Mouse (Mus musculus): ENCODE results near the gene Slc1a1.

Gene Slc1a1

DNA sequence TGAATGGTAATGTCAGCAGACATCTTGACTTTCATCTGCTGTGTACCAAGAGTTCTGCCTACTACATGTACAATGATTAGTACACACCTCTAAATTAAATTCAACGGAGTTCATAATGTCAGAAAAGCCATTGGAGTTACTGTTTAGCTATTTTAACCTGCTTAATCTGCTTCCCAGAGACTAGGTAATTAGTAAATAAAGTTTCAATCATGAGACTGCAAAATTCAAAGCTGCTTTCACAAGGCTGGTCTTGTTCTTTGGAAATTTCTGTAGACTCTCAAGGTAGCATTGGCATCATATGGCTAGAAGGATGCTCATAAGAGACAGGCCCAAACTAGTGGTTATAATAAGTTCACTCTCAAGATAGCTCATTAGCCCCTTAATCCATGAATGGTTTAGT, 20.0 kb downstream of the Slc1a1 start:
- no peak for DNase-seq

DNA sequence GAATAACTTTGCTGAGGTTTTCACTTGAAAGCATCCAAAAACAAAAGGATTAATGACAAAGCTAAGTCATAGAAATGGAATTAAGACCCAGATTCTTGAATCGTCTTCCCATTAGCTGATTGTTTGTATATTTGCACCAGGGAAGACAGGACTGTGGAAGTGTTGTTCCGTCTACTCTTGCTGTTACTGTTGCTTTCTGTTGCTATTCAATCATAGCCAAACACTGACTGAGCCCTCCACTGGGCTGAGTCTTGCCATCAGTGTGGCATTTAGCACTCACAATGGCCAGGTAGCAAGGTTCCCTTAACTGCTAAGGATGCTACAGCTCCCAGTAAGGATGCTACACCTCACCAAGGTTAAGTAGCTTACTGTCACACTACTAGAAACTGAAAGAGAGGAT, 25.4 kb downstream of the Slc1a1 start:
- no peak for DNase-seq

DNA sequence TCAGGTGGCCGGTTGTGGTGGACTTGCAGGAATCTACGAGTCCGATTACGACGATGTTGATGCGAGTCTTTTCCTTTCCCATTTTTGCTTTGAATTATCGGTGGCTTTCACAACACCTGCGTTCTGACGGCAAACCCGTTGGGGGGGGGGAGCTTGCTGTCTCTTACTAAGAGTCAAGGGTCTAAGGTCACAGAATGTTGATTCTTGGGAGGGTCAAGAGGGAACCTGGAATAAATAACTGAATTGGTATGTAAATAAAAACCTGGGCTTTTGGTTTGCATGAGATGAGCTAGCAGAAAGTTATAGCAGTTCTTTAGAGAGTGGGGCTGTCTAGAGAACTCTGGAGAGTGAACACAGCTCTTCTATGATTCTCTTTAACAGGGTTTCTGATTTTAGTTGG, 28.8 kb downstream of the Slc1a1 start:
- no peak for DNase-seq

DNA sequence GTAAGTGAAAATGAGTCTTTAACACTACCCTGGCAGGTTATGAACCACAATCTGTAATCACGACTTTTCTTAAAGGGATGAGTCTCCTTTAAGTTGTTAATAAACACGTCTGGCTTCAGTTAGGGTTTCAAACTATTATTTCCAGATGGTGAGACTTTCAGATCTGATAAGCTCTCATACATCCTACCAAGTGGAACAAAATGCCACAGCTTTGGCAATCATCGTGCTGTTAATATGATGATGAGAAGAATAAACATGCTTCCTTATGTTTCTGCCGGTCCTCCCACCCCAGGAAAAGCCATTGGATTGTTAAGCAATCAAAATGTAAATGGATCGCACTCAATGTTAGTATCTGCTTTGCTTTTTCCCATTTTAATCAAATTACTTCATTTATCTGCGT, 30.1 kb downstream of the Slc1a1 start:
- no peak for DNase-seq

DNA sequence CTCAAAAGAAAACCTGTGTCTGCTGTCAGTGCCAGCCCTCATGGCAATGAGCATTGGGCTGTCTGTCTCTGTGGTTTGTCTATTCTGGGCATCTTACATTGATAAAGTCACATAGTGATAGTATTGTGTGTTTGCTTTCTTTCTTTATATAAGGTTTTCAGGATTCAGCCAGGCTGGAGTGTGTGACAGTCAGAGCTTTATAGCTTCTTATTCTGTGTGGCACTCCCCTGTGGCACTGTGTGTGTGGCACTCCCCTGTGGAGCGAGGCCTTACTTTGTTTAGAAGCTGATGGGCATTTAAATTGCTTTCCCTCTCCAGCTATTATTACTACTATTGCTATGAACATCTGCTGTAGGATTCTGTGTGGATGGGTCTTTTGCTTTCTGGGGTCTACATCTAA, 30.7 kb downstream of the Slc1a1 start:
- no peak for DNase-seq

DNA sequence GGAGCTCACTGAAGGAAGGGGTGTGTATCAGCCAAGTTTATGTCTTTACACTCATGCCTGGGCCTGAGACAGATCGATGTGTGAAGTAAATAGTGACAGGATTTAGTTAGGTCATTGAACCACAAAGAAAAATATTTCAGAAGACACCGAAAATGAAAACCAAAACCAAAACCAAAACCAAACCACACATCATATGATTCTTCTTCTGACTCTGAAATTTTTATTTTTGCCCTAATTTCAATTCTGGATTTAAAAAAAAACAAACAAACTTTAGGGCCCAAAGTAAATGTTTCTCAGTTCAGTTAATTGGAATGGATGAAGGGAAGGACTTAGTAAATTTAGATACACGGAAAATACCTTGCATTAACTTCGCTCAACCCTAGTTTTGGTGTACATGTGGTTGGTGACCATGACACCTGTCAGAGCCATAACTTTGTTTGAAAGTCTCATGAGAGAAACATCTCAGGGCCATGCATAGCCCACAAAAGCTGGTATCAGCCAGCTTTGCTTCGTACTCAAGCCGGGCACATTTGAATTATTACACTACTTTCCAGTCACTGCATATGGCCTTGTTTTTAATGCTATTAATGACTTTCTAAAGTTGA, 34.5 kb downstream of the Slc1a1 start:
- no peak for DNase-seq

DNA sequence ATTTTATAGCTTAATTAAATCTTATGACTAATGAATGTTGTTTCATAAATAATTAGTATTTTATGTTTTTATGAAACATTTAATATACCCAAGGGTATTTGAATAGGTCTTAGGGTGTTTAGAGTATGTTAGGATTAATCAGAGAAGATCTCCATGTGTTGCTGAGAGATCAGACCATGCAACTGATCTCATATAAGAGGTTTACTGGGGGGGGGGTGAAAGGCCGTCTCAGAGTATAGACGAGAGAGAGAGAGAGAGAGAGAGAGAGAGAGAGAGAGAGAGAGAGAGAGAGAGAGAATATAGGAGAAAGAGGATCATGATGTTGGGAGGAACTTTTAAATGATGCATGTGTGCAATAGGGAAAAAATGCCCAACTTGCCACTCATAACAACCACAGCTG, 35.5 kb downstream of the Slc1a1 start:
- no peak for DNase-seq

DNA sequence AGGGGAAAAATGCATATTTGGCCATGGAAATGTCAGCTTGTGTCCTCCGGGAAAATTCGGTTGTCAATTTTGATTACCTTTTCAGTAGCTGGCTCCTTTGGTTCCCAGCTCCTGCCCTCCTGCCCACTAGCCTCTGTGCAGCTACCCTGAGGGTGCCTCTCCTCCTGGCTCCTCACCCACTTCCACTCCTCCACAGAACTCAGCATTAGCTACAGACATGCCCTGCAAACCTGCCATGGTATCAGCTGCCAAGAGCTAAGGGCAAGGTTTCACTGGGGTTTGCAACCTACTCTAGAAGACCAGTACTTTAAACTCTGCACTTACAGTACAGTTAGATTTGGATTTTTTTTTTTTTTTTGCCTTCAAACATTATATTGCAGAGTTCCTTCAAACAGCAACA, 44.6 kb downstream of the Slc1a1 start:
- DNase-seq: no peak

DNA sequence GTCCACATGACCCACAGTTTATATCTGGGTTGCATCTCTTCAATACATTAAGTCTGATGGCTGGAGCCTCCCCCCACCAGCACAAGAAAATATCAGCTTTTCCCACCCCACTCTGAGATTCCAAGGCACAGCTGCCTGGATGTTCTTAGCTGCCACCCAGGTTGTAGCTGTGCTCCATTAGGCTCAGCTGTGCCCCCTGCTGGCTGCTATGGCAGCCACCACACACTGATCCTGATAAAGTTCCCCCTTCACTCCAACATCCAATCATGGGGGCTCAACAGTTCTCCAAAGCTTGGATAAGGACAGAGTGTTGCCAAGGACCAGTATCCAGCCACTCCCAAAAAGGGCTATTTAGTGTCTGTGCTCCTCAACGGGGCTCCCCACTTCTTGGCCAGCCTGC, 48.3 kb downstream of the Slc1a1 start:
- DNase-seq: peak; percentile 52

DNA sequence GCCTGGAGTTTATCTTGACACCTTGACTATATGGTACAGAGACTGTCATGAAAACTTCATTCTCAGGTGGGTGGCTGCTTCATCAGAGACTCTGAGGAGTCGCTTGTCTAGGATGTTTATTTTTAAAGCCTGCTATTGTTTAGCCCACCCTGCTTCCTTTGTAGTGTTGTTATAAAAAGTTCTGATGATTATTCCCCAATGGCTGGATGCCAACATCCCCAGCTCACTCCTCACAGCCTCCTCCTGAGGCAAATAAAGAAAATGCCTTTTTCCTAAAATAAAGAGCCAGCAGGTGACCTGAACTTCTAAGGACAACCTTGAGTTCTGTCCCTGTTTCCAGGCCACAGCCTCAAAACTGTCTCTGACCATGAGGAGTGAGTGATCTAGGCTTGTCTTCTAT, 53.6 kb downstream of the Slc1a1 start:
- peak; percentile 49 for DNase-seq

DNA sequence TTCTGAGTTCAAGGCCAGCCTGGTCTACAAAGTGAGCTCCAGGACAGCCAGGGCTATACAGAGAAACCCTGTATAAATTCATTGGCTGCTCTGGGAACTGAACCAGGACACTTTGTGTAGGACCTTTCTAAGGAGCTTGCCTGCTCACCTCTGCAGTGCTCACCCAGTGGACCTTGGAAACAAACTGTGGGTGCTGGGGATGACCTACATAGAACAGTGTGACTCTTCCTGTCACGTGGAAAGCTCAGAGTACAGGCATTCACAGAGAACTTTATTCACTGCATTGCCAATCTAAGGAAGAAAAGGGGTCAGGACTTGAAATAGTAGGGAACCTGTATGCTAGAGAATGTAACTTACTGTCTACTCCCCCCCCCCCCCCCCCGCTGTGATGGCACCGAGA, 54.4 kb downstream of the Slc1a1 start:
- DNase-seq: no peak

DNA sequence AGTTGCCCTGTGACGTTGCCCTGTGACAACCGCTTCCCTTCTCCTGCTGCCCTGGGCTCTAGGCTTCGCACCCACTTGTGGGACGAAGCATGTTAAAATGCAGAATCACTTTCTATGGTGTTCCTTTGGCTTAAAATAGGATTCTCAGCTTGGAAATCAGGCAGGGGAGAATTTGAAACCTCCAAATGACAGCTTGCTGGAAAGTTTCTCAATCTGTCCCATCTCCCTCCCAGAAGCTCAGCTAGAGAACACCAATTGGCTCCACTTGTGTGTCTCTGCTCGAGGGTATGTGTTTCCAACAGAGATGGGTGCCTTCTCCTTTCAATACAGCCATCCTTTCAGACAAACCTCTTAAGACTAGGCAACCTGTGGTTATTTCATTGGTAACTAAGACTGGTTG, 56.4 kb downstream of the Slc1a1 start:
- no peak for DNase-seq

DNA sequence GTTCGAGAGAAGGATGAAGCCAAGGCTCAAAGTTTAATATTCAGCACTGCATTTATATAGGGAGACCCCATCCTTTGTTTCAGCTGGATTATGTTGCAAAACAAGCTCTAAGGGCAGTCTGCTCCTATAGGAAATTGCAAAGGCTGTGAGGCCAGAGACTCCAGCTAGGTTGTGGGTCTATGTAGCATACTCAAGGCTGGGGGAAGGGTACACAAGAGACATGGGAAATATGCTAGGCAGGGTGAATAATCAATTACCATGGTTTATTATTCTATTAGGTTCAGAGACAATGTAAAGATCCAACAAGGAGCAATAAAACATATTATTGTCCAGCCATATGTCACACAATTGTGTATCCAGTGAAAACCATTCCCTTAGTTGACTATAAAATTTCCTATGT, 57.0 kb downstream of the Slc1a1 start:
- DNase-seq: no peak

DNA sequence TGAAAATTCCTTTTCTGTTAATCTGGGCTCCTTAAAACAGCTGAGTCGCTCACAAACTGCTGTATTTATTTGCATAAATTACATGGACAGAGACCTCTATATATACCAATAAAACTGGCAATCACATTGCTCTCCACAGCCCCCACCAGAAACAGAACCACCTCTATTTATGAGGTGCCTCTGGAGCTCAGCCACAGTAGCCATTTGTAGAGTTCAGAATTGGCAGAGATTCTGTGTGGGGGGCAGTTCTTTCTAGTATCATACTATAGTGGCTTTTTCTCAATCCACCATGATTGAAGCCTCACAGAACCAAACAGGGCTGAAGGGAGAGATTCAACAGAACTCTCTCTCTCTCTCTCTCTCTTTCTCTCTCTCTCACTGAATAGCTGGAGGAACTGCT, 61.8 kb downstream of the Slc1a1 start:
- DNase-seq: no peak

DNA sequence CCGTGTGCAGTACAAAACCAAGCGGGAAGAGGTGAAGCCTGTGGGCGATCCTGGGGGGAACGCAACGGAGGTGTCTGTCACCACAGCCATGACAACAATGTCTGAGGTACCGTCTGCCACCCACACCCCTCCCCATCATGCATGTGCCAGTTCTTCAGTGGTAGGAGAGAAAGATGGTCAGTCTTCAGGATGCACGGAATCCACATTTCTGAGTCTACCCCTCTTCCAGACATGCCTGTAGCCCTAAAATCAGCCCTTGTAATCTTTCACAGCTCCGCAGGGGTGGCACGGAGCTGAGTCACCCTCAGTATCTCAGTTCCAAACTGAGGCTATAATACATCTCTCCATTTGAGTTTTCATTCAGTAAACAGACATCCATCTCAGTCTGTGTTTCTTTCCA, 62.6 kb downstream of the Slc1a1 start:
- DNase-seq: no peak

DNA sequence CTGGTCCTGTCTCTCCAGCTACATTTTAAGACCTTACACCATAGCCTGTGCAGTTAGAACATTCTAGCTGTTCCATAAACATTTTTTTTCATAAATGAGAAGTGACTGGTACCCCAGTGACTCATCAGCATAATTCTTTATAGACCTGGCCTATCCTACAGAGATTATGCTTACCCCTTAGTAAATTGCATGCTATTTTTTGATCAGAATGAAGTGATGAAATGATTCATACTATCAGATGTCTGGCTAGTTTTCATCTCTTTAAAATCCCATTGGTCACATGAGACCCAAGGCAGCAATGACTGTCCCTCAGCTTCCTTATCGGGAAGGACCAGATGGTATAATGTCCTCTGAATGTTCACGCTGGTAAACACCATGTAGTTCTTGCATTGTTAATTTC, 65.9 kb downstream of the Slc1a1 start:
- no peak for DNase-seq

DNA sequence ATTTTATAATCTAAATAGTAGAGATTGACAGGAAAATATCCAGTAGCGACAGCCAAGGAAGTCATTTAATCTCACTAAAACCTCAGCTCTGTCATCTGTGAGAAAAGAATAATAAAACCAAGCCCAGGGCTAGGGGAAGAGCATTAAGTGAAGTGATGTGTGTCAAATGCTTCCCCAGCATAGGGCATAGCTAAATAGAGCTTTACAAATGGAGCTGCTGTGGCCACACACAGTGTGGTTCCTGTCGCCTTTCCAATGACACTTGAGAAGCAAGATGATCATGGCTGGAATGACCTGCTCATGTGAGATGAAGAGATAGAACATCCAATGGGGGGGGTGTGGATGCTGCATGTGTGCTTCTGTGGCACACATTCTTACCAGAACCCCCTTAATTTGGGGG, 67.3 kb downstream of the Slc1a1 start:
- no peak for DNase-seq

DNA sequence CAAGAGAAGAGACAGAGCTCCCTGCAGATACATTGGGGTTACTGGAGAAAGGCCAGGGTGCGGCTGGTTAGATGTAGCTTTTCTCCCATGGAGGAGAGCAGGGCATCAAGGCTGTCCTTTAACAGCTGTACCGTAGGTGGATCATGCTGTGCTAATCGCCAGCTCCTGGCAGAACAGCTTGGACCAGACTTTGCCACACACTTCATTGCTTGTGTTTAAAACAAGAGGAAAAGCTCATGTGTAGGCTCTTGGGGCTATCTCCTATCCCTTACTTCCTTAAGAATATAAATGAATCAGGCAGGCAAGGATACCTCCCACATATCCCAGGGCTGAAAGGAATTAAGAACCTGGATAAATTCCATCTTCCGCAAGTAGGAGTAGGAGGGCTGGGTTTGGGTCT, 68.0 kb downstream of the Slc1a1 start:
- no peak for DNase-seq

DNA sequence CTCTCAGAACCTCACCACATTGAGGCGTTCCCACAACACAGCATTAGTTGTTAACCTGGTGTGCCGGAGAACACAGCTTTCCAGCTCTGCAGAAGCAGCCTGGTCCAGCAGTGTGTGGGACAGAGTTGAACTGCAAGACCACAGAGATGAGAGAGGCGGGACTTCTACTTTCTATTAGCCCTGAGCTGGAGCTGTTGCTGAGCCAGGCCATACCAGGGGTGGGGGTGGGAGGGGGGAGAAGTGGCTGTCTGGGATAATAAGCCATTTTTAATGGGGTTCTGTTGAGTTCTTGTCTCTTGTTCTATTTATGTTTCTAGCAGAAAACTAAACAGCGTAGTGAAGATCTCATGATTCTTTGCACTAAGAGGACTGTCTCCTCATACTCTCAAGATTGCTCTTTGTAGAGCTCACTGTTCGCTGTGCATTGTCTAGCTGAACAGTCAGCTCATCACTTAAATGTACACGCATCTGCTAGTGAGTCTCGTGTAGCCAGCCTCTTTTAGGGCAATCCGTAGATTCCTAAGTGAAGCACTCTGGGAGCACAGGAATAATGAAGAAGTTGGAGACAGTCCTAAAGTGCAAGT, 68.8 kb downstream of the Slc1a1 start:
- DNase-seq: peak; percentile 22

DNA sequence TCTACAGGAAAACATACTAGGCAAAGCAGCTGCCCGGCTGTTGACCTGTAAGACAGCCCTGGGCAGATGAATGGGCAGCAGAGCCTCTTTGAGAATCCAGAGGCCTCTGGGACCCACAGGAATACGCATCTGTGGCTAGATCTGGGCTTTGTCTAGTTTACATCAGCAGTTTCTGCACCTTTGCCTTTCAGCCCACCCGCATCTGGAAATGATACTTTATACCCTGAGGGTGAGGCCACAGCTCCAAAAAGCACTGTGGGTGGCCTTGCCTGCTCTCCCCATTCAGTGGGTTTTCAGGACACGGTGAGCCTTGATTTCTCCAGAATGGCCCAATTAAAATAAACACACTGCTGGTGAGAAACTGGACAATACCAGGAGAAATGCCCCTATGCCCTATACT, 73.3 kb downstream of the Slc1a1 start:
- DNase-seq: no peak

DNA sequence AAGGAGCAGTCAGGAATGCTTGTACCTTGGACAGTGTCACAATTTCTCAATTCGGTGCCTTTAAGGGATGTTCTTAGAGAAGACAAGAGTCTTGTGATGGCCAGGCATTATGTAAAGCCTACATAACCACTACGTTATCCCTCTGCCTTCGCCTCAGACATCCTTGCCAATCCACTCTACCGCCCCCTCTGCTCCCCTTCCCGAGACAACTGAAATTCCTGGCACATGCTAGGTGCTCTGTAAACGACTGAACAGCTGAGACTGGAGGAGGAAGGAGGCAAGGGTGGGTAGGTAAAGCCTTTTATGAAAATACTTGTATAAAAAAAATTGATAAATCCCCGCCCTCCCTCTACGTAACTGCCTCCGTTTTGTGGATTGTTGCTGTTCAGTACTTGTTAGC, 73.8 kb downstream of the Slc1a1 start:
- no peak for DNase-seq

DNA sequence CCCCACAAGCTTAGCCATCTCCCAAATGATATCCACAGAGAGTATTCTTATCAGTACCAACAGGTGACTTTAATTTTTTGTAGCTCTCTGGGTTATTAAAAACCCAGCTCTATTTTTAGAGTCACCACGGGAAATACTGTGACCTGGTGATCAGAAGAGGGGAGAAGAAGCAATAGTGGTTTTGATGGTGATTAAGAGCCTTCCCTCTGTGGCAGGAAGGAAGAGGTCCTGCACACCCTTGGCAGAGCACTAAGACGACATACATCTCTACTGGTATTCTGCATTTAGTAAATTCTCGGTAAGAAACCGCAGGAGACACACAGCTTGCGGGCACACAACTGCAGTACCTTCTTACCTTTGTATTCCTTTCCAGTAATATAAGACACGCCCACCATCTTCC, 79.7 kb downstream of the Slc1a1 start:
- no peak for DNase-seq

DNA sequence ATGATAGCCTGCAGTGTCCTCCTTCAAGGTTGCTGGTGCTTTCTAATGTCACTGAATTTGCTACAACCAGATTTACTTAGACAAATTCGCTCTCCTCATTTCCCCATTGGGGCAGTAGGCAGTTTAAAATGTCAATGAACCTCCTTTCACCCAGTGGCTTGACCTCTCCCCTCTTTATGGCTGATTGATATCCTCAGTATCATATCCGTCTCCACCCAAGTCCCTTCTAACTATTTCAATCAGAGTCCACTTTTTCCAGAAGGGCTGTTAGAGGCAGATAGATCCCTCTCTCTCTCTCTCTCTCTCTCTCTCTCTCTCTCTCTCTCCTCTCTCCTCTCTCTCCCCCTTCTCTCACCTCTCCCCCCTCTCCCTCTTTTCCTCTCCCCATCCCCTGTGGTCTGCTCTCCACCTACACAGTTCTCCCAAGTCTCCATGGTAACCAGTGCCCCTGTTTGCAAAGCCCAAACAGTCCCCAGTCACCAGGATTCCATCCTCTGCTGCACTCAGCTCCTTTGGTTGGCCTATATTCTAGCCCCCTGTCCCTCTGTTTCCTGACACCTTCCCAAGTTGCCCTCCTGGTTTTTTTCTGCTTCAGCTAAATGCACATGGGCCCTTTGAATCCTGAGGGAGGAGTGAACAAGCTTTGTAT, 80.9 kb downstream of the Slc1a1 start:
- DNase-seq: no peak

DNA sequence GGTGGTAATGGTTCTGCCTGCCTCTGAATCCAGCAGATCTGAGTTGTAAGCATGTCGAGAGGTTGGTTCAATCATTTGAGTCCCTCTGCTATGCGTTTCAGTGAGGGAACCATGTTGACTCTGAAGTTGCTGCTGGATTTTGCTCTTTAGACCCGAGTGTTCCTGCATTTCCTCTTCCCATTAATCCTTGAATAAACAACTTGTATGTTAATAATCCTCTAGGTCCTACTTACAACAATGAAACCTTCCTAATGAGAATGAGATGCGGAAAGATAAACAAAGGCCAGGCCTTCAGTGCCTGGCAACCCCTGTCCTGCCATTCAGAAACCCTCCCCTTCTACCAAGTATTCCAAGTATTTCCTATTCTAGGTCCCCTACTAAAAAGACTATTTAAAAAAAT, 81.6 kb downstream of the Slc1a1 start:
- no peak for DNase-seq

DNA sequence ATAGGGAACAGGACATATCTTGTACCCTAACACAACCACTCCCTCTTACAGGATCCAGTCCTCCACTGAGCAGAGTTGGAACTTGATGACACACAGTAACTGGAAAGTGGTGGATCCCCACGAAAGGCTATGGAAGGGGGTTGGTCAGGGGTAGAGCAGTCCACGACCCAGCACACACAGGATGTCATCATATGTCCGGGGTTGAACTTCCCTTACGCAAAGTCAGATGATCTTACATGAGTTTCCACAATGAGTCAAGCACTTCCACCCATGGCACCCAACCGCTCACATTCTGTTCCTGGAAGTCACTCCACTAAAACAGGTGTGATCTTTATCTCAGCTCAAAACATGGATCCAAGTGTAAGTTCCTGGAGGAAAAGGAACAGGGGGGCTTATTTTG, 83.0 kb downstream of the Slc1a1 start:
- no peak for DNase-seq
